9 mouse cellular contexts compared by ENCODE assay signal in genomic region chr14:34188629-34189028, GRCm38 (mm10). TPM values are rescaled to one million over a fixed set of nuclear protein-coding genes. Genes with fewer than 3 reads are reported as not detected.
DNase-seq lines count a peak whose midpoint lies in the region; ATAC-seq and TF ChIP-seq lines count a peak whose summit lies in the region.
"Had no signal": no experiment of that assay in that cellular context is flagged by ENCODE, and none has a peak within 500 bp of the region (broad histone marks: within the 10 kb centered on the region; RNA-seq: fewer than 3 reads in every experiment).

No protein-coding gene starts in this region.

- H3K27ac ChIP-seq in heart, adult 2 months = no peak overlapping the region
- no peak overlapping the region for H3K27ac ChIP-seq in heart, embryonic 11.5 days (ENCODE audit: low read depth, low read length)

- H3K4me3 ChIP-seq in heart, adult 2 months = no peak overlapping the region
- H3K4me3 ChIP-seq in heart, embryonic 11.5 days (ENCODE audit: low read depth, low read length) = no peak overlapping the region
- H3K4me3 ChIP-seq: myocyte had no signal

- H3K4me1 ChIP-seq in heart, adult 2 months (ENCODE audit: control insufficient read depth, insufficient read depth, low read length) = no peaks in the 10 kb centered on the region
- H3K4me1 ChIP-seq in heart, embryonic 11.5 days (ENCODE audit: control insufficient read depth, insufficient read depth, low read length) = no peaks in the 10 kb centered on the region

- ATAC-seq in heart, embryonic 11.5 days (replicated peaks; ENCODE audit: insufficient number of reproducible peaks, low FRiP score, low TSS enrichment) = no peak
- ATAC-seq in common myeloid progenitor, adult 5-6 weeks (replicated peaks; ENCODE audit: low read depth, poor library complexity, severe bottlenecking) = peak; percentile 96
- ATAC-seq in megakaryocyte progenitor cell, adult 5-6 weeks (replicated peaks; ENCODE audit: poor library complexity) = peak; percentile 96

- TF ChIP-seq POLR2A in heart, adult 2 months (IDR thresholded peaks at IDR 0.05; ENCODE audit: insufficient read depth, low read depth, low read length) = no peak

- H3K36me3 ChIP-seq in heart, adult 2 months (ENCODE audit: control insufficient read depth, insufficient read depth, low read length) = no peaks in the 10 kb centered on the region
- H3K36me3 ChIP-seq in heart, embryonic 11.5 days (ENCODE audit: control insufficient read depth, insufficient read depth, low read length) = no peaks in the 10 kb centered on the region

- TF ChIP-seq EP300 in heart, adult 2 months (IDR thresholded peaks at IDR 0.05; ENCODE audit: insufficient read depth, low read depth, low read length) = no peak

- no peaks in the 10 kb centered on the region for H3K27me3 ChIP-seq in heart, adult 2 months (ENCODE audit: control insufficient read depth, insufficient read depth, low read length)
- H3K27me3 ChIP-seq in heart, embryonic 11.5 days (ENCODE audit: control insufficient read depth, insufficient read depth, low read length) = no peaks in the 10 kb centered on the region

- TF ChIP-seq CTCF in heart, adult 2 months (IDR thresholded peaks at IDR 0.05) = peak; percentile 69

- no peak overlapping the region for H3K9ac ChIP-seq in heart, adult 2 months (ENCODE audit: low read depth, low read length)
- H3K9ac ChIP-seq in heart, embryonic 11.5 days (ENCODE audit: low read depth, low read length) = no peak overlapping the region

- H3K9me3 ChIP-seq in heart, embryonic 11.5 days (replicated peaks; ENCODE audit: control insufficient read depth, low read length) = no peaks in the 10 kb centered on the region

- peak; percentile 26 to 38 for DNase-seq in heart, adult 2 months
- peak; percentile 26 to 27 for DNase-seq in urinary bladder, adult 18-20 months (ENCODE audit: low spot score in 2 of 2)
- no peak for DNase-seq in urinary bladder, postnatal 10 days (ENCODE audit: low spot score)
- DNase-seq in kidney, postnatal 10 days = peak; percentile 74
- DNase-seq in yolk sac, embryonic 10.5 days (ENCODE audit: low spot score) = peak; percentile 20

- intact Hi-C loops in heart, adult 2 months (cut with DNase I) = loop anchor here (1.0 kb wide), 1 partner anchor 47 kb away; no protein-coding TSS in a partner anchor

- H3K4me2 ChIP-seq in heart, embryonic 11.5 days = no peak overlapping the region

- WGBS in heart, adult 2 months = 68% methylated on average over 5 of the region's 5 CpGs
- 59% methylated on average over 5 of the region's 5 CpGs for WGBS in heart, embryonic 11.5 days (ENCODE audit: insufficient replicate concordance)

- no peaks in the 10 kb centered on the region for H3K79me2 ChIP-seq in heart, adult 2 months (replicated peaks; ENCODE audit: control insufficient read depth, insufficient read depth, low read length)

RNA-seq across cellular contexts. Expression of gene Gprin2, which starts 12.8 kb away (rescaled TPM):
- total RNA-seq in heart, adult 2 months (2021) = under 1 TPM; 0.23 to 0.26 TPM
- 0.10 and 0.20 TPM in 2 replicates for polyA plus RNA-seq in heart, adult 2 months (2012; rRNA removed)
- polyA plus RNA-seq in heart, embryonic 11.5 days (2014; fragmentation: Nextera tagmentation; extraction: Ambion mirVana) = 0.04 and 0.08 TPM in 2 replicates
- total RNA-seq in common myeloid progenitor, adult 5-6 weeks (2017) = not detected in 2 replicates
- total RNA-seq in megakaryocyte progenitor cell, adult 5-6 weeks (2015) = not detected in 2 replicates
- not detected in 2 replicates for total RNA-seq in megakaryocyte progenitor cell, adult 5-6 weeks (2017)

RNA-seq across cellular contexts. Expression of gene Syt15, which starts 30.8 kb away (rescaled TPM):
- under 1 TPM; 0.43 to 0.78 TPM for total RNA-seq in heart, adult 2 months (2021)
- polyA plus RNA-seq in heart, adult 2 months (2012; rRNA removed) = 1.5 and 1.6 TPM in 2 replicates
- polyA plus RNA-seq in heart, embryonic 11.5 days (2014; fragmentation: Nextera tagmentation; extraction: Ambion mirVana) = 0.16 TPM in 1 of 2 replicates, not detected in the other
- total RNA-seq in common myeloid progenitor, adult 5-6 weeks (2017) = not detected in 2 replicates
- total RNA-seq in megakaryocyte progenitor cell, adult 5-6 weeks (2015) = not detected in 2 replicates
- total RNA-seq in megakaryocyte progenitor cell, adult 5-6 weeks (2017) = not detected in 2 replicates
- polyA plus RNA-seq: myocyte had no signal

RNA-seq across cellular contexts. Expression of gene Npy4r, which starts 36.3 kb away (rescaled TPM):
- under 1 TPM; 0.08 to 0.18 TPM for total RNA-seq in heart, adult 2 months (2021)
- polyA plus RNA-seq in heart, adult 2 months (2012; rRNA removed) = 0.80 and 1.1 TPM in 2 replicates
- 0.20 and 0.23 TPM in 2 replicates for polyA plus RNA-seq in heart, embryonic 11.5 days (2014; fragmentation: Nextera tagmentation; extraction: Ambion mirVana)
- total RNA-seq in common myeloid progenitor, adult 5-6 weeks (2017) = not detected in 2 replicates
- total RNA-seq in megakaryocyte progenitor cell, adult 5-6 weeks (2015) = not detected in 2 replicates
- total RNA-seq in megakaryocyte progenitor cell, adult 5-6 weeks (2017) = not detected in 2 replicates
